Mouse (Mus musculus) embryonic fibroblast, embryonic 13.5 days (primary cell): ENCODE measurements around the gene Tsc22d4.

Source experiments
- CTCF ChIP-seq: IDR thresholded peaks from 2 replicates; pipeline ENCODE4 v1.5.1; 2011; ENCODE audit warnings: mild to moderate bottlenecking, control low read depth, low read length, moderate library complexity, borderline replicate concordance; ENCODE audit not compliant: insufficient read depth
- POLR2A ChIP-seq: IDR thresholded peaks from 2 replicates; pipeline ENCODE4 v1.6.1; 2011; ENCODE audit warnings: low read depth, mild to moderate bottlenecking, control low read depth, low read length, moderate library complexity

GRCm38 (mm10) chr5:137806158-137806557 is 60.6 kb downstream of the Tsc22d4 start:
- TF ChIP-seq CTCF (no peak), POLR2A (no peak)
